Mouse (Mus musculus) hematopoietic stem cell, adult 5-6 weeks (primary cell): ENCODE measurements around the gene Speer4f1. TPM values are rescaled to one million over a fixed set of nuclear protein-coding genes. Genes with fewer than 3 reads are reported as not detected.

Source experiments
- total RNA-seq: library from RNA; stranded (forward); fragments of 172-1452, 232-1000 nt; gene quantifications from 2 replicates; pipeline ENCODE4 v1.2.3, GENCODE M21; 2017

The Speer4f1 gene
- total RNA-seq, 1 experiment from 2014 or later: not detected

Other genes starting within 250 kb of the Speer4f1 start
- gene Speer4f2, start 102.9 kb upstream of the Speer4f1 start, total RNA-seq: not detected in 2 replicates
- not detected in 2 replicates for gene Sema3c, start 98.2 kb downstream of the Speer4f1 start, total RNA-seq